Mouse (Mus musculus) thymus, adult 2 months (tissue): Measurements from ENCODE around the gene Shisa9. TPM values are rescaled to one million over a fixed set of nuclear protein-coding genes. Genes with fewer than 3 reads are reported as not detected.

ENCODE experiments used
- DNase-seq: peaks from one replicate; pipeline ENCODE4 v3.0.0; 2021
- H3K27ac ChIP-seq: fragments of 200-500 bp; 2 replicates; pipeline ENCODE4 v1.5.1; 2012; ENCODE audit warnings: low read length, control low read depth; ENCODE audit not compliant: control insufficient read depth, insufficient read depth
- H3K27me3 ChIP-seq: fragments of 200-500 bp; 2 replicates; pipeline ENCODE4 v1.6.1; 2012; ENCODE audit warnings: mild to moderate bottlenecking, low read length, moderate library complexity, mixed read lengths; ENCODE audit not compliant: control insufficient read depth, insufficient read depth
- H3K36me3 ChIP-seq: fragments of 200-500 bp; 2 replicates; pipeline ENCODE4 v1.6.1; 2012; ENCODE audit warnings: mild to moderate bottlenecking, low read length, moderate library complexity; ENCODE audit not compliant: control insufficient read depth, insufficient read depth
- H3K4me1 ChIP-seq: fragments of 200-500 bp; replicated peaks from 2 replicates; pipeline ENCODE4 v1.6.1; 2012; ENCODE audit warnings: low read length; ENCODE audit not compliant: control insufficient read depth, insufficient read depth
- H3K4me3 ChIP-seq: fragments of 200-500 bp; 2 replicates; pipeline ENCODE4 v1.5.1; 2012; ENCODE audit warnings: mild to moderate bottlenecking, low read length, control low read depth, moderate library complexity; ENCODE audit not compliant: control insufficient read depth, insufficient read depth
- CTCF ChIP-seq: fragments of 200-500 bp; IDR thresholded peaks from 2 replicates; pipeline ENCODE4 v1.5.1; 2012; ENCODE audit warnings: mild to moderate bottlenecking, control low read depth, low read length, moderate library complexity, borderline replicate concordance; ENCODE audit not compliant: control insufficient read depth, poor library complexity, insufficient read depth; ENCODE audit errors: extremely low read depth
- POLR2A ChIP-seq: fragments of 200-500 bp; IDR thresholded peaks from 2 replicates; pipeline ENCODE4 v1.6.1; 2012; ENCODE audit warnings: mild to moderate bottlenecking, low read length, control low read depth, moderate library complexity; ENCODE audit not compliant: control insufficient read depth, poor library complexity, insufficient read depth; ENCODE audit errors: extremely low read depth
- WGBS: fragments of 180-500 bp; shearing (Covaris S2); methylation state at CpG from one replicate; pipeline ENCODE4 v1.1.7; 2018; 5-methylcytosine and 5-hydroxymethylcytosine counted together
- polyA plus RNA-seq: library from polyadenylated mRNA; depleted of rRNA; stranded (reverse); fragments of >200 nt; gene quantifications from 2 replicates; pipeline ENCODE4 v1.2.3, GENCODE M21; 2012

Gene Shisa9
- polyA plus RNA-seq, 1 experiment: 1.3 TPM

GRCm38 (mm10) chr16:12093253-12093652 lies 109.3 kb downstream of the Shisa9 start:
- TF ChIP-seq POLR2A (no peak), CTCF (no peak)
- no peak overlapping the region for H3K27ac ChIP-seq
- H3K4me1 ChIP-seq: no peaks in the 10 kb centered on the region
- no peak overlapping the region for H3K4me3 ChIP-seq
- DNase-seq: no peak
- no peaks in the 10 kb centered on the region for H3K27me3 ChIP-seq
- WGBS: 89% methylated on average over 4 of the region's 4 CpGs
- no peaks in the 10 kb centered on the region for H3K36me3 ChIP-seq

GRCm38 (mm10) chr16:12094784-12095315 lies 110.9 kb downstream of the Shisa9 start:
- whole genome bisulfite sequencing: 92% methylated on average over 7 of the region's 7 CpGs
- DNase-seq: no peak
- TF ChIP-seq POLR2A (no peak), CTCF (no peak)
- no peaks in the 10 kb centered on the region for H3K27me3 ChIP-seq
- H3K4me3 ChIP-seq: no peak overlapping the region
- no peaks in the 10 kb centered on the region for H3K4me1 ChIP-seq
- no peaks in the 10 kb centered on the region for H3K36me3 ChIP-seq
- no peak overlapping the region for H3K27ac ChIP-seq

- no peaks in the 10 kb centered on the region for H3K4me1 ChIP-seq
- TF ChIP-seq POLR2A (no peak), CTCF (no peak)
- no peak overlapping the region for H3K4me3 ChIP-seq
- 72% methylated on average over 2 of the region's 2 CpGs for WGBS
- H3K36me3 ChIP-seq: no peaks in the 10 kb centered on the region
- H3K27me3 ChIP-seq: no peaks in the 10 kb centered on the region
- no peak for DNase-seq
- H3K27ac ChIP-seq: no peak overlapping the region
Measured at GRCm38 (mm10) chr16:12095365-12095764, 111.5 kb downstream of the Shisa9 start.

GRCm38 (mm10) chr16:12108436-12108835 lies 124.5 kb downstream of the Shisa9 start:
- H3K36me3 ChIP-seq: no peaks in the 10 kb centered on the region
- H3K27me3 ChIP-seq: no peaks in the 10 kb centered on the region
- 91% methylated on average over 4 of the region's 4 CpGs for WGBS
- H3K4me3 ChIP-seq: no peak overlapping the region
- TF ChIP-seq CTCF (no peak), POLR2A (no peak)
- no peak for DNase-seq
- H3K4me1 ChIP-seq: no peaks in the 10 kb centered on the region
- no peak overlapping the region for H3K27ac ChIP-seq

GRCm38 (mm10) chr16:12110851-12111437 lies 127.0 kb downstream of the Shisa9 start:
- 89% methylated on average over 5 of the region's 5 CpGs for WGBS
- TF ChIP-seq POLR2A (no peak), CTCF (no peak)

GRCm38 (mm10) chr16:12114396-12114795 lies 130.5 kb downstream of the Shisa9 start:
- Histone ChIP-seq H3K36me3 (no peaks in the 10 kb centered on the region), H3K4me1 (no peaks in the 10 kb centered on the region), H3K4me3 (no peak overlapping the region), H3K27me3 (no peaks in the 10 kb centered on the region), H3K27ac (no peak overlapping the region)
- WGBS: 89% methylated on average over 5 of the region's 5 CpGs
- TF ChIP-seq POLR2A (no peak), CTCF (no peak)
- no peak for DNase-seq

More at GRCm38 (mm10) chr16:12110851-12111437, 127.0 kb downstream of the Shisa9 start:
- Histone ChIP-seq H3K27me3 (no peaks in the 10 kb centered on the region), H3K4me3 (no peak overlapping the region), H3K4me1 (no peaks in the 10 kb centered on the region), H3K36me3 (no peaks in the 10 kb centered on the region), H3K27ac (no peak overlapping the region)
- no peak for DNase-seq
